Mouse (Mus musculus) kidney, adult 2 months (tissue): ENCODE results near the gene Stard10.

Experiments used
- CTCF ChIP-seq: fragments of 200-500 bp; conservative IDR thresholded peaks from 2 replicates; pipeline ENCODE4 v1.5.1; 2011; ENCODE audit warnings: low read depth, mild to moderate bottlenecking, control low read depth, low read length, moderate library complexity, mixed read lengths; ENCODE audit not compliant: insufficient read depth, insufficient read length
- POLR2A ChIP-seq: fragments of 200-500 bp; IDR thresholded peaks from one replicate; pipeline ENCODE4 v1.6.1; 2011; ENCODE audit warnings: low read depth, low read length, control low read depth

- TF ChIP-seq CTCF (no peak), POLR2A (no peak)
These were observed 72.4 kb downstream of the Stard10 start for GRCm38 (mm10) chr7:101389256-101389655.
